Mouse (Mus musculus): Measurements from ENCODE around the gene Specc1. TPM values are rescaled to one million over a fixed set of nuclear protein-coding genes. Genes with fewer than 3 reads are reported as not detected.

Specc1 gene
- total RNA-seq, 2 experiments from 2014 or later: 38.6 to 39.0 TPM

DNA sequence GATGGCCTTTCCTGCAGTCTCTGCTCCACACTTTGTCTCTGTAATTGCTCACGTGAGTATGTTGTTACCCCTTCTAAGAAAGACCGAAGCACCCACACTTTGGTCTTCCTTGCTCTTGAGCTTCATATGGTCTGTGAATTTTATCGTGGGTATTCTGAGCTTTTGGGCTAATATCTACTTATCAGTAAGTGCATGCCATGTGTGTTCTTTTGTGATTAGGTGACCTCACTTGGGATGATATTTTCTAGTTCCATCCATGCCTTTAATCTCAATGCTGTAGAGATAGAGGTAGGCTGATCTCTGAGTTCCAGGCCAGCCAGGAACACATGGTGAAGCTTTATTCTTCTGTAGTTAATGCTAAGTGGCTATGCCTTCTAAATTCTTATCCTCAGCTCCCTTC is 207.8 kb downstream of the Specc1 start:
- DNase-seq (ENCODE audit: low spot score in 2 of 2): no peak

DNA sequence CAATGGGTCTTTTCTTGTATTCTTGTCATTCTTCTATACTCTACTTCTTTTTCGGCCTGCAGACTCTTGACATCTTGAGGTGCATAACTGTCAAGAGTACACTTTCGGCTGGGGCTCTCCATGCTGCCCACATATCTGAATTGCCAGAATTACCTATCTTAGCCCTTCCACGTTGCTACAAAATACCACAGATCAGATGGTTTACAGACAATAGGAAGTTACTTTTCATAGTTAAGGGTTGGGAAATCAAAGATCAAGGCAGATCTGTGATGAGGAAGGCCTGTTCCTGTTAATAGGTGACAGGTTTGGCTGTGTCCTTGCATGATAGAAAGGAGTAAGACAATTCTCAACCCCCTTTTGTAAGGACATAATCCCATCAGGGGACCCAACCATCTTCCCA is 209.9 kb downstream of the Specc1 start:
- DNase-seq (ENCODE audit: low spot score in 2 of 2): no peak

DNA sequence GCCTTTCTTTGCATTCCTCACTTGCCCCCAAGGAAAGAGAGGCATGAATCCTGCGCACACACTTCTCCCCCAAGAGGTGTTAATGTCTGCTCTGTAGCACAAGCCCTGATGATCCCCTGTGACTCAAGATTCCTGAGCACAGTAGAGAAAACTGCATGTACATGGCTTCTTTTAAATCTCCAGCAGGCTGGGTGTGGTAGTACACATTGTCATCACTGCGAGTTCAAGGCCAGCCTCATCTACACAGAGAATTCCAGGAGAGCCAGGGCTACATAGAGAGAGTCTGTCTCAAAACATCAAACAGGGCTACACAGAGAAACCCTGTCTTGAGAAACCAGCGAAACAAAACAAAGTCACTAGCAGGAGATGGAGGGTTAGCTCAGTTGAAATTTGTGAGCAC is 211.6 kb downstream of the Specc1 start:
- no peak for DNase-seq (ENCODE audit: low spot score in 2 of 2)

DNA sequence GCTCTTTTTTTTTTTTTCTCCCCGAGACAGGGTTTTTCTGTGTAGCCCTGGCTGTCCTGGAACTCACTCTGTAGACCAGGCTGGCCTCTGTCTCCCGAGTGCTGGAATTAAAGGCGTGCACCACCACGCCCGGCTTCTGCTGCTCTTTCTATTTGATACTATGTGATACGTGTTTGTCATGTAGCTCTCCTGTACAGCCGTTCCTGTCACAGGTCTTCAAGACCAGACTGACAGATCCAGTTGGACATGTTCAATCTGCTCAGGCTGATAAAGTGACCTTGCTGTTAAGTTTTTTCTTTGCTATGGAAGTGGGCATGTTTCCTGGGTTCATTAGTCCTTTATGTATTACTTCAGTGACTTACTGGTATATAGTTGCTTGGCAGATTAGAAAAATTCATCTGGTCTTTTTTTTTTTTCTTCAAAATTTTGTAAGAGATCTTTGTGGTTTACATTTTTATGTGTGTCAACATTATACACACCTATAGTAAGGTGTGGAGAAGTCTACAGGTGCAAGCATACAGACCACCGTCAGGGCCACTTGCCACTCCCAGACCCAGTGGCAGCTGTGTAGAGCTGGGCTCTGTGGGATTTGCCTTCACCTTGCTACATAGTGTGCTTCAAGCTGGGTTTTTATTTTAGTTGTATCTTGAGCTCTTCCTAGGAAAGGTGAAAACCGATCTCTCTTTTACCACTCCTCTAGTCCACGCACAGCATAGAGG is 221.0 kb downstream of the Specc1 start:
- no peak for DNase-seq (ENCODE audit: low spot score in 2 of 2)

DNA sequence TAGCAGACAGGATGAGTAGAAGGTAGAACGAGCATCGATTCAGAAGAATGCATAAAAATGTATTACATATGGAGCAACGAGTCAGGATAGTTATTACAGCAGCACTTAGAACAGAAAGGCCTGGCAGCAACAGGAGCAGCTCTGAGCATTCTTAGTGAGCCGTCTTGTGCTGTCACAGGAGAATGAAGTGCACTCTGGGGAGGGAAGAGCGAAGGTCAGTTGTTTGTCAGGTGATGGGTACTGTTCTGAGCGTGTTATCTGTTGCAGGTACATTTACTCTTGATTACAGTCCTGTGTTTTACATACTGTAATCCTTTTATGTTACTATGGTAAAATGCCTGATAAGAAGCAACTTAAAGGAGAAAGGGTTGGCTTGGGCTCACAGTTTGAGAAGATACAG is 224.2 kb downstream of the Specc1 start:
- DNase-seq (ENCODE audit: low spot score in 2 of 2): no peak

DNA sequence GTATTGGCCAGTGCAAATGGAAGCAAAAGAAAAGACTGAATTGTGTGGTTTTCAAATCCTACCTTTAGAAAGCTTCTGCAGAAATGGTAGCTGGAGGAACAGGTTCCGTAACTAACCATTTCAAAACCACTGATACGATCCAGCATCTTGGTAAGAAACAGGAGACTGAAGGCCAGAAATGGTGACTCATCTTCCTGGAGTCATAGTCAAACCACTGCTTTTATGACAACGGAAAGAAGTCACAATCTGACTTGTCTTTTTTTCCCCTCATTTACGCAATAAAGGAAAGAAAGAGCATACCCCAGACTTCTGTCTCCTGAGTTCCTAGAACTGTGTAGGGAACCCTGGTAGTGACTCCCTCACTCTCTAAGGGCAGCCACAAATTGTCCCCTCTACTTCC is 228.3 kb downstream of the Specc1 start:
- no peak for DNase-seq (ENCODE audit: low spot score in 2 of 2)

DNA sequence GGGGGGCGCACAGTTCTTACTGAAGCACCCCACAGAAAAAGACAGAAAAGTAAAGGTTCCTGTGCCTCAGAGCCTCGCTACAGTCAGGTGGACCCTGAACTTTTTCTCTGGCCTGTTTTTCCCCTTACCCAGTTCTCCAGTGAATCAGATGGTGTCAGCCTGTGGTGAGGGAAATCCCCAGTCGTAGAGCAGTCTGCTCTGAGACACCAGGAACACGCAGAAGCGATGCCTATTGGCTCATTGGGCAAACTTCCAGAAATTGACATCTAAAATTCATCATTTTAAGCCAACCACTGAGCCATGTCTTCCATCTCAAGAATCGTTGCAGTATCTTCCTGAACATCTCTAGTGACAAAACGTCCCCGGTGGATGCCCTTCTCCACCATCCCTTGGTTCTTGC is 230.5 kb downstream of the Specc1 start:
- DNase-seq (ENCODE audit: low spot score in 2 of 2): no peak

DNA sequence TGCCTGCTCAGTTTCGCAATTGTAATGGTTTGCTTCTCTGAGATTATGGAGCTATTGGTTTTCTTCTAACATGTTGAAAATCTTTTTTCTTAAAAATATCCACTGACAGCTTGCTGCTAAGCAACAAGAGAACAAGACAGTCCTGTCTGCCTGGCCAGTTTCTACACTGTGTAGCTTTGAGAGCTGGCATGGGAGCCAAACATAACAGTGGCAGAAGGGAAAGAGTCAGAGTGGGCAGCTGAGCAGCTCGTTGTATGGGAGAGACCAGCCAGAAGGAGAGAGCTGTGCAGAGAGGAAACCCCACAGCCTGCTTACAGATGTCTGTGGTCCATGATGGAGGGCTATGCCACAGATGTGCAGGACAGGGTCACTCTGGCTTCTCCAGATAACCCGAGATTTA is 235.5 kb downstream of the Specc1 start:
- peak; percentile 14 to 36 for DNase-seq (ENCODE audit: low spot score in 2 of 2)

DNA sequence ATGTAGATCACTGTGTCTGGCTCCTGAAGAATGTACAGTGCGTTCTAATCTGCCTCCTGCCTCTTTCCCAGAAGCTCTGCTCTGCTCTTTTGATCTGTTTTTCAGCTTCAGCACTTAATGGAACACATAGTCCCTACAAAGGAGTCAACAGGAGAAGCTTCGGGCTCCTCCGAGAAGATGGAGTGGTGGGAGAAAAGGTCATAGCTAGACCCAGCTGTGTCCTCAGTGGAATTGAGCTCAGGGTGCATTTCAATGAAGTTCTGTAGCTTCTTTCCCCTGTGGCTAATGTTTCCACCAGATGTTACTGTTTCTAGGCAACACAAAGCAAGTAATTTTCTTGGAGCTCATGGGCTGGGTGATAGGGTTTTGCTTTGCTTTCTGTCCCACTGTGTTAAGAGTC is 236.6 kb downstream of the Specc1 start:
- DNase-seq (ENCODE audit: low spot score in 2 of 2): no peak

DNA sequence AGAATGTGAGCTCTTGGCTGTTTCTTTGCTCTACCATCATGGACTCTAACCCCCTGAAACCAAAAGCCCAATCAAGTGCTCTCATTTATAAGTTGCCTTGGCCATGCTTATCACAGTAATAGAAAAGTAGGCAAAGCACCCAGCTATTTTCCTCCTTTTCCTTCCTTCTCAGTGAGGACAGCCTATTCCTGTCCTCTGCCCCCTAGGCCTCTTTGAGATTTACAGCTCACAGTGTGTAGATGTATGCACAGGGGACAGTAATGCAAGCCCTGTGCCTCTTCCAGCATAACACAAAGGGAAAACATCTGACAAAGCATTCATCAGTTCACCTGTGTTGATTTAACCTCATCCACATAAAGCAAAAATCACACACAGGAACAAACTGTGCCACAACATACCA is 237.7 kb downstream of the Specc1 start:
- no peak for DNase-seq (ENCODE audit: low spot score in 2 of 2)

DNA sequence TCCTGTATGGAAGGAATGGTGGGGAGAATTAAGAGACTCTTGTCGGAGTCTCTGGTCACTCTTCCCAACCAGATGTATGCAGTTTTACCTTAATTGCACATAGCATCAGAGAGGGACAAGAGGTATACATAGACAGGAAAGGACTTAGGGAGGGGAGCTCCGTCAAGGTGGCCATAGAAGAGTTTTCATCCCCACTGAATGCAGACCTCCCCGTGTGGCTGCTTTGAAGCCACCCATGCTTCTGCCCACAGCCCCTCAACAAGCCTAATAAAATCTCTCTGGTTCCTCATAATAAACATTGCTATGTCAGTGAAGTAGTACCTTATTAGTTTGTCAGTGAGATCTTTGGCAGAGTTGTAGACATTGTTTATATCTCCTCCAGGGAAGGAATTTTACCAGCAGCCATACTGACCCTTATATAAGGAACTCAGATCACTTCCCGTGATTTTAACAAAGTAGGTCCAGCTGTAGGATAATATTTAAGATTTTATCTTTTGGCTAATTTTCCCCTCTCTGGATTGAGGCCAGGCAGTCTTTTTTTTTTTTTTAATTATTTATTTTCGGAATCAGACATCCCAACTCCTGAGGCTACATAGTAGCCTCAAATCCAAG is 244.4 kb downstream of the Specc1 start:
- no peak for DNase-seq (ENCODE audit: low spot score in 2 of 2)

DNA sequence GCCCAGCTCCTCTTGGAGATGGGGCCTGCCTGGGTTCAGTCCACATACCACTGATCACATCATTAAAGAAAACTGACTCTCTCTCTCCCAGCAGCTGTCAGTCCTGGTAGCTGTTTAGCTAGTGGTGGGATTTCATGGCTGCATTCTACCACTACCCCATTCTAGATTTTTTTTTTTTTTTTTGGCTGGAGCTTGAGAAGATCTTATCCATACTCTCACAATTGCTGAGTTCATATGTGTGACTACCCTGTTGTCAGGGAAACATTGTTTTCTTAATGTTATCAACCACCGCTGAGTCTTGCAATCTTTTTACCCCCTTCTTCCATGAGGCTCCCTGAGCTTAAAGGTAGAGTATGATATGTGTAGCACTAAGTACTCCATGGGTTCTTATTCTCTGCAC is 246.1 kb downstream of the Specc1 start:
- no peak for DNase-seq (ENCODE audit: low spot score in 2 of 2)

DNA sequence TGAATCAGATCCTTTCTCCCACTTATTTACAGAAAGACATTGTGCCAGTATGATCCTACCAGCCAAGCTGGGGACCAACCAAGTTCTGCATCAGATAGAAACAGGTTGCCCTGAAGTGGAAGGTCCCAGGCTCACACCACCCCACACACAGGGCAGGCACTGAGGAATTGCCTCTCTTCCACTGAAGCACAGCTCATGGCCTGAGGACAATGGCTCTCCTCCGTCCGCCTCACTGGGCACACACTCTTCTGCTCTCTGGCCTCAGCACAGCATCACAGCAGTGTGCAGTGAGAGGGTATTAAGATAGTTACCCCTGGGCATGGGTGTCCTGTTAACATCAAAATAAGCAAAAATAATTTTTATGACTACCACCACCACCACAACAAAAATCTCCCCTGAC is 252.5 kb downstream of the Specc1 start:
- no peak for DNase-seq (ENCODE audit: low spot score in 2 of 2)

DNA sequence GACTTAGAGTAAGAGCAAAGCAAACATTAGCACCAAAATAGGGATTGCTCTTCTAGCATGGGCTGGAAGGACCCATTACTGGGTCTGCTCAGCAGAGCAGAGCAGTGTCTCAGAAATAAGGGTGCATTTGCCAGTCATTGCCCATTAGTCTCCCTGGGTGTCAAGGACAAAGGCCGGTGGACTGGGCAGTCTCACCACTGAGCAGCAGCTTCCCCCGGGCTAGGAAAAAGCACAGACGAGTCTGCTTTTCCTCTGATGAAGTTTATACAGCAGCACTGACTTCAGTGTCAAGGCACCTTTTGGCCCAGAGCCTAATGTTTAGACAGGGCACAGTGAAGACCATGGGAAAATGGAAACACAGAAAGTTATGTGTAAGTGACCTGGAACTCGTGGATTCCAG is 253.3 kb downstream of the Specc1 start:
- no peak for DNase-seq (ENCODE audit: low spot score in 2 of 2)

DNA sequence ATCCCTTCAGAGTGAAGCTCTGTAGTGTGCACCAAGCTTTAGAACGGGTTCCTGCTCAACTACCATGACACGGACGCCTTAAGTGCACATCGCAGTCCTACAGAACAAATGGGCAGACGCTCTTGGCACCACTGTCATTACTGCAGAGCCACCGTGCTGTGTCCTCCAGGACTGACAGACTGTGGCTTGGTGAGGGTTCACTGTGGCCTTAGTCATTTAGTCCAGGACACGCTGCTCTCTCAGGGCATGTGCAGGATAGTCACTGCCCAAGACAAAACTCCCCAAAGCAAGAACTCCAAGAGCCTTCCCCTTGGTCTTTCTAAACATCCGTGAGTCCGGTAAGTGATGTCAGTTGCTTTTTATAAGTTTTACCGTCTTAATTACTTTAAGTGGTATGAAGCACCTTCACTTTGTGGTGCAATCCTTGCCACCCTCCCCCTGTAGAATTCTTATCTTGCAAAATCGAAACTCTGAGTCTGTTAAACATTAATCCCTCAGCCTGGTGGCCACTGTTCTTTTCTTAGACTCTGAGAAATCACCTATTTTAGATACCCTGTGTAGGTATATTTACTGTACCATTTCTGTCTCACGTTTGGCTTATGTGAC is 256.9 kb downstream of the Specc1 start:
- no peak for DNase-seq (ENCODE audit: low spot score in 2 of 2)

DNA sequence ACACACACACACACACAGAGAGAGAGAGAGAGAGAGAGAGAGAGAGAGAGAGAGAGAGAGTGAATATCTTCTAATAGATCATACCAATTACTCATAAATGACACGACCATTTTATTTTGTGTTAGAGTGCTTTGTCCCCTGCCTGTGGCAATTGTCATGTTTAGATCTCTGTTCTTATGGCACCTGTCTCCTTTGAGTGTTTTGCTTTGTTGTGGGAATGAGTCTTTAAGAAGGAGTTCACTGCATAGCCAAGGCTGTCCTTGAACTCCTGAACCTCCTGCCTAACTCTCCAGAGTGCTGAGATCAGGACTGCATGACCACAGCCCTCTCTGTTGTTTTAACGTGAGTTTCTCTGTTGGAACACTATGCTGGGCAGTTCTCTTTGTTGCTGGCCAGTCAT is 258.5 kb downstream of the Specc1 start:
- DNase-seq (ENCODE audit: low spot score in 2 of 2): no peak

DNA sequence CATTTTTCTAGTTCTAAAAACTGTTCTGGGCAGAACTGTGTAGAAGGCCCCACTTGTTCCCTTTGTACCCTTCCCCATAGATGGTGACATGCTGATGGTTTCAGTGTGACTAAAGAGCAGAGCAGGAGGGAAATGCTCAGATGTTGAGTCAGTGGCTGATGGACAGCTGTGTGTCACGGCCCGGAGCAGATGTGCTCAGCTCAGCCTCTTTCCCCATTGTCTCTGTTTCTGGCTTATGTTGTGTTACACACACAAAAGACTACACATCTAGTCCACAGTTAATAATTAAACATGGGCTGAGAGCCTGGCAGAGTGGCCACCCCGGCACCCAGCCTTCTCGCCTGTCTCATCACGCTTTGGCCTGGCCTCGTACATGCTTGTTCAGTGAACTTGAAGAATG is 261.2 kb downstream of the Specc1 start:
- no peak for DNase-seq (ENCODE audit: low spot score in 2 of 2)

DNA sequence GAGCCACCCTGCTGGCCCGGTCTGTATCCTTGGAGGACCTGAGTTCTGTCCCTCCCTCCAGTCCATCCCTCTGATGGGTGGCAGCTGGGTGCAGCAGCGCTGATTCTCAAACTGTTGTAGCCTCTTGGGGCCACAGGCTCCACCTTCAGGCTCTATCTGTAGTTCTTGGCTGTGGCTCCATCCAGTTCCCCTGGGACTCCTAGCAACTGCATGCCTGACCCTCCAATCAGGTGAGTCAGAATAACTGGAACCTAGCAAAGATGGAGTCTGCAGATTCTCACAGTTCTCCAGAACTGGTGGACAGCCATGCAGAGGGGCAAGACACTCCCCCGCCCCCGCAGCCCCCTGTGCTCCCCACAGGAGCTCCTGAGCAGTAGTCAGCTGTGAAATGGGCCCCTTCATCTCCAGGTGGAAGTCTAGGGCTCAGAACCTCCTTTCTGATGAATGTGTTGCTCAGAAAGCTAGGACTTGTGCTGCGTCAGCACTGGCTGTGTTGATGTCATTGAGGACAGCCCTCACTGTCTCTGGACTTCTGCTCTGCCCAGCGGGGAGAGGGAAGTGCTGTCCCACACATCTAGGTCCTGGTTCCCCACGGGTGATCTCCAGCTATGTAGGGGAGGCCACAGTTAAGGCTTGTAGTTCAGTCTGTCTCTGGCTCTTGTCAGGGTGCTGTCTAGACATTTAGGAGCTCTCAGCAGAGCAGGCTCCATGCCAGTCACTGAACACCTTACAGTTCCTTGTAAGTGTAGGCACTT is 264.4 kb downstream of the Specc1 start:
- DNase-seq (ENCODE audit: low spot score in 2 of 2): no peak

DNA sequence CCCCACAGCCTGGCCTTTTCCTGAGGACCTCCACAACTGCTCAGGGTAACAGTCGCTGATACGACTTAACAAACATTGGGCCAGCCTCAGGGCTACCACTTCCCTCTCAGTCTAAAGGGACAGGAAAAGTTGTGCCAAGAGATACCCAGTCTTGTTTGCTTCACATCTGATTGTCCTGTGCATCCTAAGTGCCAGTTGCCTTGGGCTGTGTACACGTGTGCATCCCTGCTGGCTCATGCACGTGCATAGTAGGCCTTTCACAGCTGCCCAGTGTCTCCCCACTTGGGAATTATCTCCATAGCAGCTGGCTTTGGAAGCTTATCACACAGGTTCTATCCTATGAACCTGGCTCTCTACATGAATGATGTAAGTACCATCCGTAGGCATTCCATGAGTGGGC is 266.9 kb downstream of the Specc1 start:
- no peak for DNase-seq (ENCODE audit: low spot score in 2 of 2)

DNA sequence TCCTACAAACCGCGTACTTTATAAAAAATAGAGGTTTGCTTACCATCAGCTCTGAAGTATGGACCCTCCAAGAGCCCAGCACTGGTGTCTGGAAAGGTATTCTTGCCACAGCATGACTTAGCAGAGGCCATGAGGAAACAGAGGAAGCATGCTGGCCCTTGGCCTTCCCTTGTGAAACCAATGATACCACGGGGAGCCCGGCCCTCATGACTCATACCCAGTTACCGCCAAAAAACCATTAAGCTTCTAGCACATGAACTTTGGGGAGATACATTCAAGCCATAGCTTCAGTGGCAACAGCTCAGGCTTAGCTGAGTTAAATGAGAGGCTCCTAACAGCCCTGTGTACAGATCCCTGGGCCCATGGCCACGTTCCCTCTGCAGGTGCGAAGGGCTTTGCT is 267.4 kb downstream of the Specc1 start:
- no peak for DNase-seq (ENCODE audit: low spot score in 2 of 2)

DNA sequence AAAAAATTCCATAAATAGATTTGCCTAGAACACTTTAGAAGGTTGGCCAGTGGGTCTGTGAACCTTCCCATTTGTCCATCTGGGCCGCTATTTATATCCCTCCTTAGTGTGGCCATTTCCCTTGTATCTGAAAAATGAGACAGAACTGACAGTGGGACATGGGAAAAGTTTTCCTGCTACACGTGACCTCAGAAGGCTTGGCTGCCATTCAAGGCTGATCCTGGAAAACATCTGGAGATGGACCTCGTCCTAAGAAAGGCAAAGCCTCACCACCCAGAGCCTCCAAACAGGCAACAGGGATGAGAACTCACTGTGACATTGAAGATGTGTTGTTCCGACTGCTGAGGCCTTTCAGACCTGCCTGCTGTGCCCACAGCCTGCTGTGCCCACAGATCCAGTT is 268.2 kb downstream of the Specc1 start:
- no peak for DNase-seq (ENCODE audit: low spot score in 2 of 2)

DNA sequence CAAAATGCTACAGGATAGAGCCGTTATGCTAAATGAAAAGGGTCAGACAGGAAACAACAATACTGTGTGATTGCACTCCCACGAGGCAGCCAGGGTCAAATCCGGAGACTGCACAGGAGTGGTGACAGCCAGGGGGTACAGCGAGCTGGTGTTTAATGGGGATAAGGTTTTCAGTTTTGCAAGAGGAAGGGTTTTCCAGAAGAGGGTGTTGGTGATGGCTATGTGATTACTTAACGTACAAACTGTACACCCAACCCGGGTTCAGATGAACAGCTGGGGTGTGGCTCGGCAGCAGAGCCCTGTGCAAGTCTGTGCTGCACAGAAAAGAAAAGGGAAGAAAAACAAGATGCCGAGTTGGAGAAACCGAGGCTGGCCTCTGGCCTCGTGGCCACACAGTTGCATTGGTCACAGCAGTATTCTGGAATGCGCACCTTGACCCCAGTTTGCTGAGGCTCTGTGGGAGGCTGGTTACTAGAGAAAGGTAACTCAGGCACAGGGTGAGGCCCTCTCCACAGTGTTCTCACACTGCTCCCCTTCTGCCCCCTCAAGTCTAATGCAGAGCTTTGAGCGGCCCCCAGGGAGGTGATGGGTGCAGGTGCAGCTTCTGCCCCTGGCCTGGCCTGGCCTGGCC is 284.2 kb downstream of the Specc1 start:
- DNase-seq (ENCODE audit: low spot score in 2 of 2): no peak

Measured in layer of hippocampus, postnatal 10 days (tissue).